Mouse (Mus musculus) spleen, adult 2 months (tissue): ENCODE results near the gene Tubb3. TPM values are rescaled to one million over a fixed set of nuclear protein-coding genes. Genes with fewer than 3 reads are reported as not detected.

Experiments used
- DNase-seq, 2 experiments: peaks; one replicate each; pipeline versions ENCODE4 v3.0.0 to v3.0.0-alpha.2; 2012 to 2021; ENCODE audit warnings: low spot score in 2 of 2, low read depth in 1 of 2
- H3K27ac ChIP-seq: fragments of 200-500 bp; 2 replicates; pipeline ENCODE4 v1.5.1; 2012; ENCODE audit warnings: low read length, inconsistent platforms; ENCODE audit not compliant: insufficient read depth
- H3K27me3 ChIP-seq: fragments of 200-500 bp; 2 replicates; pipeline ENCODE4 v1.6.1; 2012; ENCODE audit warnings: mild to moderate bottlenecking, moderate library complexity, low read length, inconsistent platforms; ENCODE audit not compliant: control insufficient read depth, insufficient read depth
- H3K36me3 ChIP-seq: fragments of 200-500 bp; 2 replicates; pipeline ENCODE4 v1.6.1; 2012; ENCODE audit warnings: mild to moderate bottlenecking, low read length, inconsistent platforms; ENCODE audit not compliant: control insufficient read depth, insufficient read depth
- H3K4me1 ChIP-seq: fragments of 200-500 bp; 2 replicates; pipeline ENCODE4 v1.6.1; 2011; ENCODE audit warnings: inconsistent platforms; ENCODE audit not compliant: control insufficient read depth, insufficient read depth, insufficient read length
- H3K4me3 ChIP-seq: fragments of 200-500 bp; 2 replicates; pipeline ENCODE4 v1.5.1; 2011; ENCODE audit warnings: mild to moderate bottlenecking, inconsistent platforms; ENCODE audit not compliant: insufficient read depth, insufficient read length; ENCODE audit errors: extremely low read depth
- CTCF ChIP-seq: fragments of 200-500 bp; IDR thresholded peaks from 2 replicates; pipeline ENCODE4 v1.5.1; 2011; ENCODE audit warnings: mild to moderate bottlenecking, inconsistent platforms; ENCODE audit not compliant: insufficient read depth, insufficient read length, insufficient replicate concordance; ENCODE audit errors: extremely low read depth
- POLR2A ChIP-seq: fragments of 200-500 bp; IDR thresholded peaks from 2 replicates; pipeline ENCODE4 v1.6.1; 2011; ENCODE audit warnings: low read depth, low read length, inconsistent platforms
- WGBS: fragments of 180-500 bp; shearing (Covaris S2); methylation state at CpG from one replicate; pipeline ENCODE4 v1.1.7; 2018; 5-methylcytosine and 5-hydroxymethylcytosine counted together
- polyA plus RNA-seq: library from polyadenylated mRNA; depleted of rRNA; stranded (reverse); fragments of >200 nt; gene quantifications from 2 replicates; pipeline ENCODE4 v1.2.3, GENCODE M21; 2012; rRNA removed

Tubb3 gene
- polyA plus RNA-seq, 1 experiment: 2.7 TPM

GRCm38 (mm10) chr8:123453951-123454350 lies 42.7 kb downstream of the Tubb3 start:
- no peak overlapping the region for H3K4me3 ChIP-seq
- DNase-seq: no peak
- H3K27ac ChIP-seq: no peak overlapping the region
- H3K27me3 ChIP-seq: no peaks in the 10 kb centered on the region
- H3K36me3 ChIP-seq: peaks cover 12% of the 10 kb centered on the region
- TF ChIP-seq POLR2A (no peak), CTCF (no peak)
- WGBS: 94% methylated on average over 5 of the region's 5 CpGs
- no peaks in the 10 kb centered on the region for H3K4me1 ChIP-seq

GRCm38 (mm10) chr8:123454559-123454958 lies 43.3 kb downstream of the Tubb3 start:
- peaks cover 15% of the 10 kb centered on the region for H3K36me3 ChIP-seq
- no peaks in the 10 kb centered on the region for H3K27me3 ChIP-seq
- no peaks in the 10 kb centered on the region for H3K4me1 ChIP-seq
- no peak for DNase-seq
- no peak for TF ChIP-seq CTCF
- TF ChIP-seq POLR2A: no peak
- H3K27ac ChIP-seq: no peak overlapping the region
- 85% methylated on average over 6 of the region's 6 CpGs for WGBS
- H3K4me3 ChIP-seq: no peak overlapping the region

- TF ChIP-seq POLR2A (no peak), CTCF (no peak)
- Histone ChIP-seq H3K36me3 (peaks cover 8% of the 10 kb centered on the region), H3K27me3 (no peaks in the 10 kb centered on the region), H3K4me3 (no peak overlapping the region), H3K4me1 (no peaks in the 10 kb centered on the region), H3K27ac (no peak overlapping the region)
- WGBS: 91% methylated on average over 4 of the region's 4 CpGs
- DNase-seq: no peak
These were observed 52.4 kb downstream of the Tubb3 start for GRCm38 (mm10) chr8:123463651-123464050.

GRCm38 (mm10) chr8:123467476-123467875 lies 56.3 kb downstream of the Tubb3 start:
- no peaks in the 10 kb centered on the region for H3K36me3 ChIP-seq
- no peak for DNase-seq
- H3K4me1 ChIP-seq: no peaks in the 10 kb centered on the region
- no peak overlapping the region for H3K4me3 ChIP-seq
- H3K27ac ChIP-seq: no peak overlapping the region
- WGBS: 33% methylated on average over 3 of the region's 3 CpGs
- TF ChIP-seq POLR2A (no peak), CTCF (no peak)
- no peaks in the 10 kb centered on the region for H3K27me3 ChIP-seq

Other genes with a start within 250 kb of the Tubb3 start
- gene Dpep1, start 225.2 kb upstream of the Tubb3 start, polyA plus RNA-seq: 1.3 and 1.6 TPM in 2 replicates
- gene Chmp1a, start 198.7 kb upstream of the Tubb3 start, polyA plus RNA-seq: 70.5 and 85.0 TPM in 2 replicates
- 0.09 and 0.42 TPM in 2 replicates for gene Spata33, start 198.6 kb upstream of the Tubb3 start, polyA plus RNA-seq
- gene Cdk10, start 186.6 kb upstream of the Tubb3 start, polyA plus RNA-seq: 39.2 and 45.2 TPM in 2 replicates
- gene Spata2l, start 175.2 kb upstream of the Tubb3 start, polyA plus RNA-seq: 12.1 and 13.9 TPM in 2 replicates
- 32.6 and 38.7 TPM in 2 replicates for gene Zfp276, start 157.2 kb upstream of the Tubb3 start, polyA plus RNA-seq
- 55.7 and 110 TPM in 2 replicates for gene Vps9d1, start 157.1 kb upstream of the Tubb3 start, polyA plus RNA-seq
- gene Fanca, start 92.8 kb upstream of the Tubb3 start, polyA plus RNA-seq: 55.7 and 76.1 TPM in 2 replicates
- gene Spire2, start 78.7 kb upstream of the Tubb3 start, polyA plus RNA-seq: 0.88 and 1.1 TPM in 2 replicates
- gene Tcf25, start 37.7 kb upstream of the Tubb3 start, polyA plus RNA-seq: 137 and 149 TPM in 2 replicates
- not detected in 2 replicates for gene Mc1r, start 4.3 kb upstream of the Tubb3 start, polyA plus RNA-seq
- gene Def8, start 12.1 kb downstream of the Tubb3 start, polyA plus RNA-seq: 13.5 and 14.9 TPM in 2 replicates
- 14.4 and 17.3 TPM in 2 replicates for gene Afg3l1, start 66.5 kb downstream of the Tubb3 start, polyA plus RNA-seq
- gene Dbndd1, start 104.0 kb downstream of the Tubb3 start, polyA plus RNA-seq: not detected in 2 replicates
- gene Gas8, start 107.4 kb downstream of the Tubb3 start, polyA plus RNA-seq: 2.3 and 2.8 TPM in 2 replicates
- gene Rhou, start 242.5 kb downstream of the Tubb3 start, polyA plus RNA-seq: 1.2 TPM in 2 replicates